Mouse (Mus musculus) retina, postnatal 1 day (tissue): ENCODE data around the gene Epb42.
"Not testable (repeated sequence)": the region's sequence is repeated elsewhere in the genome, so short reads cannot be mapped to it uniquely, and the experiment has no call there.

Experiments used
- DNase-seq: peaks from one replicate; pipeline ENCODE4 v3.0.0-alpha.2; 2012

Epb42 gene

DNA sequence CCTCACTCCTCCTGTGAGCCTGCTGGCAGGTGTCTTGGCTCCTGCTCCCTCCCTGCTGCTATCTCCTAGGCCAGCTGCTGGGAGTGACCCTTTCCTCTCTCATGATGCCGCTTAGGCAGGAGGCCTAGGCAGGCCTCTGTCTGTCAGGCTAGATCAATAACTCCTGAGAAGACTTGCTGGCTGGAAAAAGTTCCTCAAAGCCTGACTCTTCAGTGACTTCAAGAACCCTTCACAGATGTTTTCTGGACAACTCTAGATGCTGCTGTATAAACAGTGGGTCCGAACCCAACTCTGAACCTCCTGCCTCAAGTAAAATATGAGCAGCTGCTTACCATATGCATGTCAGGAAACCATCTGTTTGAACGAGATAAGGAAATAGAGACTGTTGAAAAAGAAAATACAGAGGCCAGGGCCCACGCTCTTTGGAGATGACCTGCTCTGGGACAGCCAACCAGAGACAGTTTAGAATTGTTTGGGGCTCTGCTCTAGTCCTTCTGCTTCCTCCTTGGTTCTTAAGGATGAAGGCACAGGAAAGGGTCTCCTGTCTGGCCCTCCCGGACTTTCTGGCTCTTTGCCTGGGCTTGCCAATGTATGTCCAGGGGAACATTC is at the start of gene Epb42:
Epb42 (minus strand) TSS at position 340 of the 609 bp plus-strand sequence.
- DNase-seq: no peak

DNA sequence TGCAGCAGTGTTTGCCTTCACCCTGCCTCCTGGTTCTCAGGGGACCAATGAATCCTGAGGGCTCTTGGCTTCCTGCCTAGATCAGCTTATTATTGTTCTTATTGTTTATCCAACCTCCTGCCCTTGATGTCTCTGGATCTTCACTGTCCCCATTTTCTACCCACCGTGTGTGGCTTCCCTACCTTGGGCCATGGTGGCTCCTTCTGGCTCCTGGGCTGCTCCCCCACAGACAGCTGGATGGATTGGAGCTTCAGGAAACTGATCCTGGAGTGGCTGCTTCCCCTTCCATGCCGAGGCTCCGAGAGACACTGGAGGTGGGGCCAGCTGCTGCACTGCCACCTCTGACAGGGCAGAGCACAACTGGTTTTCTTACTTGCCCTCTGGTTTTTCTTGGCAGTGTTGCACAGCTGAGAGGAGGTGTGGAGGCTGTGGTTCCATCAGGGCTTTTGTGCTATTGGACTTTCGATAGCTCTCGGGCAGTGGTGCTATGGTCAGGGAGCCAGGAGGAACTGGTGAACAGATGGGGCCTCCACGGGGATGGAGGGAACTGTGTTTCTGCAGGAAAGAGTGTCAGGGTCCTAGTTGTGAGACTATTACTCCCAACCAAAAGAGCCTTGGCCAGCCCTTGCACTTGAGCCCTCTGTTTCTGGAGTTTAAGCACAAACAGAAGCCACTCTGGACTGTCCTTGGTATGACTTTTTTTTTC is 48.8 kb upstream of the Epb42 start, which contains the start of gene Tgm5:
Tgm5 (minus strand) TSS at position 362 of the 706 bp plus-strand sequence.
- DNase-seq: peak; percentile 39

DNA sequence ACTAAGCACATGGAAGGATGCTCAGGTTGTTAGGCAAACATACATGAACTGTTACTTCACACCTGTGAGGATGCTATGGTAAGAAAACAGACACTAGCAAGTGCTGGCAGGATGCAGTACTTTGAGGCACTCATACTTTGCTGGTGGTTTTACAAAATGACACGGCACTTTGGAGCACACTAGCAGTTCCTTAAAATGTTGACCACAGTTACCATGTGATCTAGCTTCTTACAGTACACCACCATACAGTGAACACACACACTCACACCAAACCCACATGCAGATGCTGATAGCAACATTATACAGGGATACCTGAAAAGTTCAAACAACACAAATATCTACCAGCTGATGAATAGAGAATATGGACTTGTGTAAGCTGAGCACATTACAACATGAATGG is 45.8 kb upstream of the Epb42 start:
- no peak for DNase-seq

DNA sequence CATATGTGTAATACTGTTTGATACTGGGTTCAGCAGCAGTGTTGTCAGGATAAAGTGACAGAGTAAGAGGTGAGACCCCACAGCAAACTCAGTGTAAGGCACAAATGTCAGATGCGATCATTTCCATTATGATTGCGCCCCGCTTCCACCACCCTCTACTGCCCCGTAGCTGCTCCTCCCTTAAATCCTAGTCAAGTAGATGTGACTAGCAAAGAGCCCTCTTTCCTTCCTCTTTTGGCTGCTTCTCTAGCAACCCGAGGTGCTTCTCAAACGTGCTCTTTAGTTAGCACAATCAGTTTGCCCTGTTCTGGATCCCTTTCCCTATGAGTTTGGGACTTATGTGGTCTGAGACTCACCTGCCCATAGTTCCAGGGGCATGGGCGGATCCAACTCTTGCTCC is 37.9 kb upstream of the Epb42 start:
- no peak for DNase-seq

DNA sequence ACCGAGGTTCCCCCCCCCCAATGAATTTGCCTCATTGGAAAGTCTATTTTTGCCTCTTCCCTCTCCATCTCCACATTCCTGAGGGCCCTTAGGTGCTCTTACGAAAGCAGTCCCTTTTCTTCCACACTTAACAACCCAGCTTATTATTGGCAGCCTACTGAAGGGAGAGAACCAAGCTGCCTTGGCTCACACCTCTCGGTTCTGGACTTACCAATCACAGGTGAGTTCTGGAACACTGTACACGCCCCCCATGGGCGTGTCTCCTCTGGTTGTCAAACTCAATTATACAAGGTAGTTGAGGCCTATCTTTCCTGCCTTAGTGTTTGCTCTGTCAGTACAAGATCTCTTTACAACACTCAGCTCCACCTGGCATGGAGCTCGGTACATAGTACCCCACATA is 35.0 kb upstream of the Epb42 start:
- DNase-seq: no peak

DNA sequence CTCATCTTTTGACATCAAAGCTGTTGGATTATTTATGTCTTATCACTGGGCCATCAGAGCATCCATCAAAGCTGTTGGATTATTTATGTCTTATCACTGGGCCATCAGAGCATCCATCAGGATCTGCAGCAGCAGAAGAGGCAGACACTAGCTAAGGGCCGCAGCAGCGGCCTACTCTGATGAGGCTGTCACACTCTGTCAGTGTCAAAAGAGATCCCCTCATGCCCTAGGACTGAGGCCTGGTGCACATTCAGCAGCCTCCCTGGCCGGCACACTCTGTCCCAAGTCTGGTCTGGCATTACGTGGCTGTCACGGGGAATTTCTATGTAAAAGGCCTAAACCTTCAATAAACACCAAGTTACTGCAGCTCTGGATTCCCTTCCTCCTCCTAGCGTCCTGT is 32.6 kb upstream of the Epb42 start:
- DNase-seq: peak; percentile 51

DNA sequence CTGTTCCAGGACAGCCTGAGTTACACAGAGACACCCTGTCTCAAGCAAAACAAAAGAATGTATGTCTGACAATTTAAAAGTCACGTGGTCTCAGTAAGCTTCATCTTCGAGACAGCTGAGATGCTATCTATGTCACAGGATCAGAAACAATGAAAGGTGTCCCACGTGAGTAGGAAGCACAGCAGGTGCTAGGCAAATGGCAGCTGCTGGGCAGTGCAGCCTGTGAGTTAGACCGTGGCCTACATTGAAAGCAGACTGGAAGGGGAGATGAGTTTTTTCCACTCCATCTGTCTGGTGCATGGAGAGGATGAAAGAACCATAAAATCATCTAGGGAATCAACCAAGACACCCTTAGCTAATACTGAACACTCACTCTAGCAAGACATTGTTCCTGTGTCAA is 30.2 kb upstream of the Epb42 start:
- DNase-seq: peak; percentile 57

DNA sequence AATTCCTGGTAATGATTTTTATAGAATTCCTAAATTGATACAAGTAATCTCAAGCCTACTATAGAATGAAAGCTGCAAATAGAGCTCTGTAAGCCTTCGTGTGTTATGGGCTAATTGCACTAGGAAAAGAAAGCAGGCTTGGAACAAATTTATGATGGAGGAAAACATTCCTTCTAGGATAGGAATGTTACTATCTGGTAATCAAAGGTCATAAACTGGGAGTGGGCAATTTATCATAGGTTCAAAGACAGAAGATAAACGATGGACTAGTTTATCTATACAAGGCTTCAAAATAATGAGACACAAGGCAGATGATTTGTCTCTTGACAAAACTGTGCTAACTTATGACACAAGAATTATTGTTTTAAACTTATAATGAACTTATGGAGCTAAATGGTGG is 24.4 kb upstream of the Epb42 start:
- no peak for DNase-seq

DNA sequence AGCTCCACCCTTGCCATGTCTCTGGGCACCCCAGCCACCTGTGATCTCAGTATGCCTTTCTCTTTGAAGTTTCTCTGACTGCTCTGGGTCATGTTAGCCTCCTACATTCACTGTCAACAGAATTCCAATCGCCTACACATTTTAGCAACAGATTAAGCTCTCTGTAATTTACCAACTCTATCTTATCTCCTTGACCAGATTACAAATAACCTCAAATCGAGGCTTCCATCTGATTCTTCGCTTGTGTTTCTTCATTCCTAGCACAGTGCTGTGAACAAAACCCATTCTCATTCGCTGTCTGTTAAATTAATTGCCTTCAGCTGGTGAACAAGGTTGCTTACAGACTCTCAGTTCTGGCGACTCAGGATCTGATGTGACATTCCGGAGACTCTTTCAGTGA is 21.1 kb upstream of the Epb42 start:
- DNase-seq: no peak

DNA sequence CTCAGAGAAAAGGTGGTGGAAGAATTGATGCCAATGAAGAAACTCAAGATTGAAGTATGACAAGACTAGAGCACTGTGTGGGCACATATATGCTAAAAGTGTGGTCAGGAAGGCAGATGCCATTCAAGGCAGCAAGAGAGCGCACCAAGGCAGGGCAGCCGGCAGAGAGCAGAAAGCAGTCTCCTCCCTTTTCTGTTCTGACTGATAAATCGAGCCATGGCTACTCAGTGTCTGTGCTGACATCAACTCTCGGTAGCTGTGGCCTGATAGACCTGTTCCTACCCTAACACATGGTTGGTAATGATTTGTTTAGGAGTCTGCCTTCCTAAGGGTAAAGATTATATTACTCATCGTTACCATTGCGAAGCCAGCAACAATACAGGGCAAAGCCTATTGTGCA is 19.0 kb upstream of the Epb42 start:
- no peak for DNase-seq

DNA sequence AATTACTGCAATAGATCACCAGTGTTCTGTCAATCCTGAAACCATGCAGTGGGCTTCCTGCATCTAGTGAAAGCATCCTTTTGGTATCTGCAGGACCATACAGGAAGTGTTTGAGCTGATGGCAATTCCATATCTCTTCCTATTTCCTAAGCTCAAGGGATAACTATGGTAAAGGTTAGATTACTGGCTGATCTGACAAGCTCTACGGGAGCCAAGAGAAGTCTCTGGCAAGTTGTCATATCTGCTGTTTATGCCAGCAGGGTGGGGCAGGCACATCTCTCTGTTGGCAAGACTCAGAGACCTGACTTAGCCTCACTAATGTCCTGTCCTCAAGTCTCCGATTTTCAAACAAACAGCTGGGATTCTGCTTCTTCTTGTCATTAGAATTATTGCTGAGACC is 17.2 kb upstream of the Epb42 start:
- DNase-seq: no peak

DNA sequence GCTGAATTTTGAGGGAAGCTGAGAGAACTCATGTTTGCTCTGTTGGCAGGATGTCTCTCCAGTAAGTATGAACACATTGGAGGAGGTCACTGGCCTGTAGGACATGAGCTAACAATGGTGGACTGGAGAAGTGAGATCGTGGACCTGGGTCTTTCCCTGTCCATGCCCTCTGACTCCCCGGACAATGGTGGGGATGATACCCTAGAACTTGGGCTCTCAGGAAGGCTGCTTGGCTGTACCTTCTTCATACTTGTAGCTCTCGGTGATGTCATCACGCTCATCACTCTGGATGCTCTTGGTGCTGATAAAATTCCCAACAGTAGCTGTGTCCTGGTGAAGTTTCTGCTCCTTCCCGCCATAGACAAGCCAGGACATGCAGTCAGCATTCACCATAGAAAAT is 15.3 kb upstream of the Epb42 start:
- DNase-seq: no peak

DNA sequence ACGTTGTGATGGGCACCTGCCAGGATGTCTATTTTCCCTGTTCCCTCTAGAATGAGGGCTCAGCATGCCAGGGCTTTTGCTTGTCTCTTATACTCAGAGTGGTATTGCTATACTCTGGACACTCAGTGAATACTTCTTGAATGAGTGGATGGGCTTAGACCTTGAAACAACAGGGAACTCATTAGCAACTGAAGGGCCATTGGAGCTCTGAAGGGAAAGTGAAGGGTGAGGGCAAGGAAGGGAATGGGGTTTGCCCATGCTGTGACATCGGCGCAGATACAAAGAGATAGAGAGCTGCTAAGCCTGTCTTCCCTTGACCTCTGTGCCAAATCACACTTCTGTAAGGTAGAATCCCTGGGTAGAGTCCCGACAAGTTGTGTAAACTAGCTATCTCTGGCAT is 8.8 kb upstream of the Epb42 start:
- DNase-seq: no peak

DNA sequence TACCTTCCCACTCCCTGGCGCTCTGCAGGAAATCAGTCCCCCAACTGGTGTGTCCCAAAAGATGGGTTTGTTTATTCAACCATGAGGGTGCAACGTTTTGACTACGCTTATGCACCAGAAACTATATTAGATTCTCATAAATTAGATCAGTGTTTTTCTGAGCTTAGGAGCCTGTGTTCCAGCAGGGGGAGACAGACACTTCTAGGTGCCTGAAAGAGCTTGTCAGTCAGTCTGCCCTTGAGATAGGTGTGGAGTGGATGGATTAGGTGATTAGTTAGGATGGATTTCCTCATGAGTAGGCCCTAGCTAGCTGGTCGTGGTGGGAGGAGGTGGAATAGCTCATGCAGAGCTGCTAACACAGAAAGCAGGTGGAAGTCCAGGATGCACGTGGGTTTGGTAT is 4.2 kb upstream of the Epb42 start:
- peak; percentile 54 for DNase-seq

DNA sequence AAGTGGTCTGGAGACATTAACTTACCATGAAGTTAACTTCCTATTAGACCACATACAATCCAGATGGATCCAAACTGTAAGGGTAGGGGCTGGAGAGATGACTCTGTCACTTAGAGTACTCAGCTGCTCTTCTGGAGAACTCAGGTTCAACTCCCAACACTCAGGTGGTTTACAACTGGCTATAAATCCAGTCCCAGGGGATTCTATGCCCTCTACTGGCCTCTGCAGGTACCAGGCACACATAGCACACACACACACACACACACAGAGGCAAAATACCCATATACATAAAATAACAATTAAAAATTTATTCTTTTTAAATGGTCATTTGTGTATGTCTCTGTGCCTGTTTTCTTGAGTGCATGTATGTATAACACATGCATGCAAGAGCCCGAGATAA is 2.5 kb upstream of the Epb42 start:
- DNase-seq: no peak

DNA sequence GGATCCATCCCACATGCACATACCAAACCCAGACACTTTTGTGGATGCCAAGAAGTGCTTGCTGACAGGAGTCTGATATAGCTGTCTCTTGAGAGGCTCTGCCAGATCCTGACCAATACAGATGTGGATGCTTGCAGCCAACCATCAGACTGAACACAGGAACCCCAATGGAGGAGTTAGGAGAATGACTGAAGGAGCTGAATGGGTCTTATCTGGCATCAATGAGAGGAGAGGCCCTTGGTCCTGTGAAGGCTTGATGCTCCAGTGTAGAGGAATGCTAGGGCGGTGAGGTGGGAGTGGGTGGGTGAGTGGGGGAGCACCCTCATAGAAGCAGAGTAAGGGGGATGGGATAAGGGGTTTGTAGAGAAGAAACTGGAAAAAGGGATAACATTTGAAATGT is 2.0 kb upstream of the Epb42 start:
- not testable (repeated sequence) for DNase-seq

DNA sequence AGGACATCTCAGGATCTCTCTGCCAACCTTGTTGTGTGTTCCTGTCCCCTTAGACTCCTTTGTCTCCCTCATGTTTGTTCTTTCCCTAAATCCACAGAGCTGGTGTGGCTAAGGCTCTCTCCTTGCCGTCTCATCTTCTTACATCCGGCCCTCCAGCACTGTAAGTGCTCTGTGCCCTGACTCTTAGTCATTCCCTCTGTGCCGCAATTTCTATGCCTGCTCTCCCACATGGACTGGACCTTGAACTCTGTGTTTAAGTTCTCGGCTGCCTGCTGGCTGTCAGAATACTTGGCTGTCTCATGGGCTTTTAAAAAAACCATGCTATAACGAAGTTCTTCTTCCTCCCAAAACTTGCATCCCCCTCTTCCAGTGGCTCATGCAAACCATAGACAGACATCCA is 14.0 kb downstream of the Epb42 start:
- DNase-seq: no peak

DNA sequence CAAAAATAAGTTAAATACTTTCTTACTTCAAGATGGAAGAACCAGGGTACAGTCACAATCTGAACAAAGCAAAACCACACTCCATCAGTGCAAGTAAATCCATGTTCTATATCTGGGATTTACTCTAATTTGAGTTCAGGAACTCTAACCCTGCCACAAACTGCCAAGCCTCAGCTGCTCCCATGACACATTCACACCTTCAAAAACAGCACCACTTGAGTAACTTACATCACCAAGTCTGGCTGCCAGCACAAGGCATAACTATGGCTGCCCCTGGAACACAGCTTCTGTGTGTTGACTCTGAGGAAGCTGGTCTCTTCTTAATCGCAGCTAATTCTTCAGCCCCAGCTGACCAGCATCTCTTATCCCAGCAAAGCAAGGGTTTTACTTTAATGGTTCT is 19.7 kb downstream of the Epb42 start:
- no peak for DNase-seq

DNA sequence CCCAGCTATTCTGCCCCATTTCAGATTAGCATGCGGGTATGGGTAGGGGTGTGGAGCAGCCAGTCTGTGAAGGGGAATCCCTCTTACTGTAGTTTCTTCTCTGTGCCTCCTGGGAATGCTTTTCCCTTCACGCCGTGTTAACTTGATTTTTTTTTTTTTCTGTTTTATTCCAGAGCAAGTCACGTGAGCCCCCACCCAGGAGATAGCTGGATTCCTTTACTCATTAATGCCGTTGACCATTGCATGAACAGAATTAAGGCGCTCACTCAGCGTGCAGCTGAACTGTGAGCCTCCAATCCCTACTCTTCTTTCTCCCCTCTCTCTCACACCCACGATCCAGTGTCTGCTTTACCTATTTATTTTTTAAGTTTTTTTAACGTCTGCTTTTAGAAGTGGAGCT is 20.6 kb downstream of the Epb42 start:
- no peak for DNase-seq

DNA sequence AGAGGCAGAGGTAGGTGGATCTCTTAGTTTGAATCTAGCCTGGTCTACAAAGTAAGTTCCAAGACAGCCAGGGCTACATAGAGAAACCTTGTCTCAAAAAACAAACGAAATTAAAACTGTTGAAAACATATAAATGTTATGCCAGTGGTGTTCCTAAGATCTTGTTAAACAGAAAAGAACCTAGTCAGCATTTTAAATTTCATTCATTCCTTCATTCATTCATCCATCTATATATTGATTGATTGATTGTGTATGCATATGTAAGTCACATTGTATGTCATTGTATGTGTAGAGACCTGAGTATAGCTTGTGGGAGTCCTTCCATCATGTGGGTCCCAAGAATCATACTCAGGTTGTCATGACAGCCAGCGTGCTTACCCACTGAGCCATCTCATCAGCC is 21.4 kb downstream of the Epb42 start:
- DNase-seq: no peak

DNA sequence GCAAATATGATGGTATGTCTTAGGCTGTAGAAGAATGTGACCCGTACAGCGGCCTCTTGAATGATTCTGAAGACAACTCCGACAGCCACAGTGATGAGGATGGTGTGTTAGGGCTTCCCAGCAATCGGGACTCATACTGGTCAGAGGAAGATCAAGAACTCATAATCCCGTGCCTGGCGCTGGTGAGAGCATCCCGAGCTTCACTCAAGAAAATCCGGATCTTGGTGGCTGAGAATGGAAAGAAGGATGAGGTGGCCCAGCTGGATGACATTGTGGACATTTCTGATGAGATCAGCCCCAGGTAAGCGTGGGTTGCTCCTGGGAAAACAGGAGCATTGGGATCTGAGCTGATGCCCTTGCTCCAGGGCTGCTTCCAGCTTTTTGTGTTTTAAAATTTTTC is 24.2 kb downstream of the Epb42 start:
- DNase-seq: no peak

DNA sequence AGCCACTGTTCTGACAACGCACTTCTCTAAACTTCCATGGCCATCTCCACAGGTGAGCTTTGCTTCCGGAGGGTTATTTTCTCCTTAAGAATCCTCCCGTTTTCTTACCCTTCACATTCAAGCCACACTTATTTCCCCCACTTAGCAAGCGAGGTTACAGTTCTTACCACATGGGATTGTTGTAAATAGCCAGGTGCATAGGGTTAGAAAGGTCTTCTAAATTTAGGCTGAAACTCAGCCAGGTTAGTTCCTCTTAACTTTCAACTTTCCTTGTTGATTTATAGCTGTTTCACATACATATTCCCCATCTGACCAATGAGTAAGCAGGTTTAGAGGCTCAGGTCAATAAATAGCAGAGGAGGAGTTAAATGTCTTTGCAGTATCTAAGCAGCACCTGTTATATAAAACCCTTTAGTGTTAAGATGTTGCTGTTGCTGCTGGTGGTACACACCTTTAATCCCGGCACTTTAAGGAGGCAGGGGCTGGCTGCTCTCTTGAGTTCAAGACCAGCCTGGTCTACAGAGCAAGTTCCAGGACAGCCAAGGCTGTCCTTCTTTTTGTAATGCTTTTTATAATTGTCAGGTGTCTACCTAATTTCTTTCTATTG is 27.7 kb downstream of the Epb42 start:
- DNase-seq: no peak

DNA sequence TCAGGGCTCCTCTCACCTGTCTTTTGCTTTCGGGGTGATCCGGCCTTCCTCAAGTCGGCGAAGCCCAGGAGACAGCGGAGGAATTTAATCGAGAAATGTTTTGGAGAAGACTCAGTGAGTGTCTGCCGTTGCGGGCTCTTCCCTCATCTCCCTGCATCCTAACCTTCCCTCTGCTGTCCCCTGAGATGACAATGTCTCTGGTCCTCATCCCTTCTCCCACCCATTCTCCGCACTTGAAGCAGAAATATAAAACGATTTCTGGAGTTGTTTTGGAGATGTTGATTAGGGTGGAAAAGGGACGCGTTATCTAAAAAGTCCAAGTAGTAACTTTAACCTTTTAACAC is 28.2 kb downstream of the Epb42 start:
- DNase-seq: no peak

DNA sequence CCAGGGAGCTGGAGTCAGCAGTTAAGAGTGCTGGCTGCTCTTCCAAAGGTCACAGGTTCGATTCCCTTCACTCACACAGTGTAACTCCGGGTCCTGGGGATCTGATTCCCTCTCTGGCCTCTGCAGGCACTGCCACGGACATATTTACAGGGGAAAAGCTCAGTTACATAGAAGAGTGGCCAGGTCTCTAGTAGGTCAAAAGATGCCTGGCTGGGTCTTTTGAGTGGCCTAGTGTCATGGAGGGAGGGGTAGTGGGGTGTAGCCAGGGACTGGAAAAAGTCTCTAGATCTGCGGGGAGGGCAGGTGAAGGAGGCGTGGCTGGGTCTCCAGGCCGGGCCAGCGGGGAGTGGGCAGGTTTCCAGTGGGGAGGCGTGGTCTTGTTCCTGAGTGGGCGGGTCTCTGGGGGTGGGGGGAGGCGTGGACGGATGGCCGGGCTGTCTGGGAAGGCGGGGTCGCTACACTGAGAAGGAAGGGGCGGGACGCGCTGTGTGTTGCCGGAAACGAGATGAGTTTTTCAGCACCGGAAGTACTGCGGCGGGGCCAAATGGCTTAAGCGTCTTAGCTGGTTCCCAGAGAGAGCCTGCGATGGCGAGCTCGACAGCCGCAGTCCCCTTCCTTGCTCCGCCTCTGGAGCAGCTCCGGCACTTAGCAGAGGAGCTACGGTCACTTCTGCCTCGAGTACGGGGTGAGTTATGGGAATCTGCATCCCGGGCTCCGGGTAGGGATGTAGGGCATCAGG is 28.8 kb downstream of the Epb42 start, which contains the start of gene Ccndbp1:
Ccndbp1 (plus strand) TSS at position 479 of the 739 bp plus-strand sequence.
- DNase-seq: peak; percentile 97
